Mouse (Mus musculus) ES-E14 (cell line): Measurements from ENCODE around the gene Xrcc6.

ENCODE experiments used
- CHD2 ChIP-seq: IDR thresholded peaks from 2 replicates; pipeline ENCODE4 v1.6.1; 2014; ENCODE audit warnings: mild to moderate bottlenecking, low read depth, low read length, inconsistent platforms
- HCFC1 ChIP-seq: IDR thresholded peaks from 2 replicates; pipeline ENCODE4 v1.6.1; 2012; ENCODE audit warnings: low read length, inconsistent platforms, borderline replicate concordance; ENCODE audit not compliant: insufficient read depth
- ZC3H11A ChIP-seq: IDR thresholded peaks from 2 replicates; pipeline ENCODE4 v1.6.1; 2012; ENCODE audit warnings: low read depth, mild to moderate bottlenecking, inconsistent platforms, low read length, borderline replicate concordance
- ZNF384 ChIP-seq: IDR thresholded peaks from 2 replicates; pipeline ENCODE4 v1.6.1; 2012; ENCODE audit warnings: low read depth, low read length, inconsistent platforms

GRCm38 (mm10) chr15:82014745-82015391, 27.2 kb downstream of the Xrcc6 start:
- TF ChIP-seq ZNF384 (no peak), CHD2 (no peak), HCFC1 (no peak), ZC3H11A (no peak)
